Mouse (Mus musculus) midbrain, embryonic 15.5 days (tissue): ENCODE measurements around the gene Olfr1444. TPM values are rescaled to one million over a fixed set of nuclear protein-coding genes. Genes with fewer than 3 reads are reported as not detected.

Experiments
- ATAC-seq: fragments of 200-750 bp; cut with Nextera tagmentation; replicated peaks from 2 replicates; pipeline ENCODE4 v1.8.0; 2017; ENCODE audit warnings: moderate TSS enrichment
- H3K27ac ChIP-seq: fragments of 300-500 bp; sonication (generic); 2 replicates; pipeline ENCODE4 v1.5.1; 2015; ENCODE audit warnings: mild to moderate bottlenecking, inconsistent platforms
- H3K27me3 ChIP-seq: fragments of 300-500 bp; sonication (generic); replicated peaks from 2 replicates; pipeline ENCODE4 v1.6.1; 2015; ENCODE audit warnings: inconsistent platforms
- H3K36me3 ChIP-seq: fragments of 300-500 bp; sonication (generic); replicated peaks from 2 replicates; pipeline ENCODE4 v1.6.1; 2015; ENCODE audit warnings: inconsistent platforms
- H3K4me1 ChIP-seq: fragments of 300-500 bp; sonication (generic); 2 replicates; pipeline ENCODE4 v1.6.1; 2015; ENCODE audit warnings: inconsistent platforms
- H3K4me2 ChIP-seq: fragments of 300-500 bp; sonication (generic); 2 replicates; pipeline ENCODE4 v1.6.1; 2015; ENCODE audit warnings: inconsistent platforms, mild to moderate bottlenecking, moderate library complexity
- H3K4me3 ChIP-seq: fragments of 300-500 bp; sonication (generic); 2 replicates; pipeline ENCODE4 v1.5.1; 2015; ENCODE audit warnings: mild to moderate bottlenecking, inconsistent platforms
- H3K9ac ChIP-seq: fragments of 300-500 bp; sonication (generic); 2 replicates; pipeline ENCODE4 v1.6.1; 2015; ENCODE audit warnings: mild to moderate bottlenecking, inconsistent platforms
- H3K9me3 ChIP-seq: fragments of 300-500 bp; sonication (generic); 2 replicates; pipeline ENCODE4 v1.6.1; 2016; ENCODE audit warnings: inconsistent platforms
- WGBS: fragments of 180-500 bp; shearing (Covaris S2); methylation state at CpG from one replicate; pipeline ENCODE4 v1.1.7; 2015; ENCODE audit warnings: mixed read lengths; 5-methylcytosine and 5-hydroxymethylcytosine counted together
- polyA plus RNA-seq: library from polyadenylated mRNA; unstranded; fragments of >200 nt; fragmentation: Nextera tagmentation; extraction: Ambion mirVana; gene quantifications from 2 replicates; pipeline ENCODE4 v1.2.1, GENCODE M21; 2015

Olfr1444 gene
- polyA plus RNA-seq: not detected in 2 replicates

DNA sequence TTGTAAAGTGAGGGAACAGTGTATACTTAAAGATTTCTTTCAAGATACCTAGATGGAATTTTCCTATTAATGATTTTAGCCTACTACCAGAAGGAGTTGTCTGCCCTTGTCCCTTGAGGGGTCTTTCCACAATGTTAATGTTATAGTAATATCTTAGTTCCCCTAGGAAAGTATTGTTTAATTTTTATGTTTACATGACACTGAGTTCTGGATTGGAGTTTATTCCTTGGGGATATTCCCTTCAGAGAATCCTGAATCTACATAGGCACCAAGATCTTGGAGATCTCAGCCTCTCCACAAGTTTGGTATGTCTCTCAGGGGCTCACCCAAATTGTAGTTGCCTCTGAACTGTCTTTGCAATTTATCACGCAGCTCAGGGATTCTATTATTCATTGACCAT is at the start of gene Olfr1444:
Olfr1444 (plus strand) TSS at position 301 of the 400 bp plus-strand sequence.
- Histone ChIP-seq H3K4me1 (no peaks in the 10 kb centered on the region), H3K4me2 (no peak within 1 kb of the TSS), H3K9me3 (no peaks in the 10 kb centered on the region), H3K9ac (no peak within 1 kb of the TSS), H3K4me3 (no peak within 1 kb of the TSS), H3K27ac (no peak within 1 kb of the TSS), H3K36me3 (no peaks in the 10 kb centered on the region), H3K27me3 (no peaks in the 10 kb centered on the region)
- 57% methylated on average over 1 of the region's 1 CpGs for WGBS
- no peak for ATAC-seq

DNA sequence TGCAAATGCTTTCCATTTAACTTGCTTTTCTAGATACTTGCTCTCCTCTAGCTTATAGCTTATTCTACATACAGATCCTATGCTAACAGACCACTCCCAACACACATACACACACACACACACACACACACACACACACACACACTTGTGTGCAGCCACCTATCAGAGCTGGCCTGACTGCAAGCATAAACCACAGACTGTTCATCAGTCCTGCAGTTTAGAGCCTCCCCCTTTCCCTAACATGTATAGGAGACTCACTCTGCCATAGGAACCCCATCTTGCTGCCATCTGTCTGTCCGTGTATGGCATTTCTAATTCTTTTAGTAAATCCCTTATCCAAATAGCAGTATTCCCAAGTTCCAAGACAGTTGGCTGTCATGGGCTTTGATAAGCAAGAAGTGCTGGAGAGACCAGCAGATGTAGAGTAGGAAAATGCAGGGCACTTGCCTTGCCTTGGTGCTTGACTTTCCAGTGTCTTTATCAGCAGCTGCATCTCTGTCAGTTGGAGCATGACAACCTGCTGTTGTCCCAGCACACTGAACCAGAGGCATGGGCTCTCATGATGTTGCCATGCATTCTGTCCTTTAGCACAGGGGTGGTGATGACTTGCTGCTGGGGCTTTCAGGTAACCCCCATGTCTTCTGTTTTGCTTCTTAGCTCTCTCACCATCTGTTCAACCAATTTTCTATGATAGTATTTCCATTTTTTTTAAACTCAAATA is 44.3 kb upstream of the Olfr1444 start:
- no peak for ATAC-seq
- H3K9me3 ChIP-seq: no peaks in the 10 kb centered on the region
- 61% methylated on average over 1 of the region's 1 CpGs for WGBS
- no peaks in the 10 kb centered on the region for H3K36me3 ChIP-seq
- H3K4me3 ChIP-seq: no peak overlapping the region
- no peaks in the 10 kb centered on the region for H3K27me3 ChIP-seq
- no peaks in the 10 kb centered on the region for H3K4me1 ChIP-seq
- H3K4me2 ChIP-seq: no peak overlapping the region
- no peak overlapping the region for H3K9ac ChIP-seq
- no peak overlapping the region for H3K27ac ChIP-seq

DNA sequence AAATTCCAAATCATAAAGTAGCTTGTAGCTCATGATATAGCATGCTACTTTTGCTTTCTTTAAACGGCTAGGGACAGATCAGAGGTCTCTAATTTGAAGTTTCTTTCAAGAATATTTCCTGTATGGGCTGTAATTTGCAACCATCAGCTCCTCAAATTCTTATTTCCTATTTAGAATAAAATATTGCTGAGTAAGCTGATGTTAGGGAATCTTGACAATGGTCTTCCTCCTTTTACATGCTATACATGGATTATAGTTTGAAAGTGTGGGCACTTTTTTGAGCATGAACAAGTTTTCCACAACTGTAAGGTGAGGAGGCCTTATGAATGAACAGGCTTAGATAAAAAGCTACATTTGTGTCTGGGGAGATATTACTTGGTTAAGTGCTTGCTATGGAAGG is 43.2 kb upstream of the Olfr1444 start:
- Histone ChIP-seq H3K9ac (no peak overlapping the region), H3K4me2 (no peak overlapping the region), H3K27ac (no peak overlapping the region), H3K4me3 (no peak overlapping the region), H3K27me3 (no peaks in the 10 kb centered on the region), H3K4me1 (no peaks in the 10 kb centered on the region), H3K36me3 (no peaks in the 10 kb centered on the region), H3K9me3 (no peaks in the 10 kb centered on the region)
- no peak for ATAC-seq
- 79% methylated on average over 1 of the region's 1 CpGs for WGBS

GRCm38 (mm10) chr19:12818507-12818906 is 38.6 kb upstream of the Olfr1444 start:
- H3K9ac ChIP-seq: no peak overlapping the region
- no peak overlapping the region for H3K27ac ChIP-seq
- H3K4me2 ChIP-seq: no peak overlapping the region

DNA sequence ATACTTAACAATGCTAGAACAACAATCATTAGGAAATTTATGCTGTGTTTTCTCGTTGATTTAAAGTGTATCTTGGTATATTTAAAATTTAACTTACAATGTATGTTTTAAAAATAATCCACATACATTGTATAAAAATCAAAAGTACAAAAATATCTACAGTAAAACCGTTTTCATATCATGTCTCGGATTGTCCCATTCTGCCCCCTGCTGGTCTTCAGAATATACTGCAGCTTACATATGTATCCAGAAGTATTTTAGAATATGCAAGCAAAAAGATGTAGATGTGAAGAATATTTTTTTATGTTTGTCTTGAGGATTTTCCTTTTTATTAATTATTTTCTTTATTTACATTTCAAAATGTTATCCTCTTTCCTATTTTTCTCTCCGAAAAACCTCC is 36.7 kb upstream of the Olfr1444 start:
- Histone ChIP-seq H3K27ac (no peak overlapping the region), H3K36me3 (no peaks in the 10 kb centered on the region), H3K4me2 (no peak overlapping the region), H3K4me3 (no peak overlapping the region), H3K9ac (no peak overlapping the region), H3K4me1 (no peaks in the 10 kb centered on the region), H3K27me3 (no peaks in the 10 kb centered on the region), H3K9me3 (no peaks in the 10 kb centered on the region)
- 36% methylated on average over 4 of the region's 4 CpGs for WGBS
- ATAC-seq: no peak

More at GRCm38 (mm10) chr19:12818507-12818906, 38.6 kb upstream of the Olfr1444 start:
- Histone ChIP-seq H3K9me3 (no peaks in the 10 kb centered on the region), H3K27me3 (no peaks in the 10 kb centered on the region), H3K4me3 (no peak overlapping the region), H3K36me3 (no peaks in the 10 kb centered on the region), H3K4me1 (no peaks in the 10 kb centered on the region)
- WGBS: 88% methylated on average over 1 of the region's 1 CpGs
- no peak for ATAC-seq

DNA sequence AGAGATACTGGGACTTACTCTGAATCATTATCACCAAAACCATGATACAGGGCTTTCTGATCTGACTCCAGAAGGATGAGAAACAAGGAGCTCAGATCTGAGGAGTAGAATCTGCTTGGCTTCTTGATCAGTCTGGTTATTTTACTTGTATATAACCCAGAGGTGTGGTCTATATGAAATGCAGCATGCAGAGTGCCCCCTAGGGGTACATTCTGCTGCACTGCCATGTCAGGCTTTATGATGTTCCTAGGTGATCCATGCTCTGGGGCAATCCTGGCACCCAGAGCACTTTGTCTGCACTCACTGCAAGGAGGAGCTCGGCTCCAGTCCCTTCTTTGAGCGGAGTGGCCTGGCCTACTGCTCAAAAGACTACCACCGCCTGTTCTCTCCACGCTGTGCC is 32.5 kb upstream of the Olfr1444 start:
- WGBS: 73% methylated on average over 4 of the region's 4 CpGs

GRCm38 (mm10) chr19:12830823-12831430 is 26.2 kb upstream of the Olfr1444 start:
- H3K27me3 ChIP-seq: no peaks in the 10 kb centered on the region
- ATAC-seq: no peak
- no peaks in the 10 kb centered on the region for H3K9me3 ChIP-seq
- no peaks in the 10 kb centered on the region for H3K36me3 ChIP-seq
- H3K4me1 ChIP-seq: no peaks in the 10 kb centered on the region
- 74% methylated on average over 2 of the region's 2 CpGs for WGBS
- no peak overlapping the region for H3K27ac ChIP-seq
- H3K9ac ChIP-seq: no peak overlapping the region
- no peak overlapping the region for H3K4me3 ChIP-seq
- H3K4me2 ChIP-seq: no peak overlapping the region

More for the DNA sequence above, 32.5 kb upstream of the Olfr1444 start:
- Histone ChIP-seq H3K9ac (no peak overlapping the region), H3K4me1 (no peaks in the 10 kb centered on the region), H3K27ac (no peak overlapping the region), H3K36me3 (no peaks in the 10 kb centered on the region), H3K4me3 (no peak overlapping the region), H3K9me3 (no peaks in the 10 kb centered on the region), H3K4me2 (no peak overlapping the region), H3K27me3 (no peaks in the 10 kb centered on the region)
- no peak for ATAC-seq

DNA sequence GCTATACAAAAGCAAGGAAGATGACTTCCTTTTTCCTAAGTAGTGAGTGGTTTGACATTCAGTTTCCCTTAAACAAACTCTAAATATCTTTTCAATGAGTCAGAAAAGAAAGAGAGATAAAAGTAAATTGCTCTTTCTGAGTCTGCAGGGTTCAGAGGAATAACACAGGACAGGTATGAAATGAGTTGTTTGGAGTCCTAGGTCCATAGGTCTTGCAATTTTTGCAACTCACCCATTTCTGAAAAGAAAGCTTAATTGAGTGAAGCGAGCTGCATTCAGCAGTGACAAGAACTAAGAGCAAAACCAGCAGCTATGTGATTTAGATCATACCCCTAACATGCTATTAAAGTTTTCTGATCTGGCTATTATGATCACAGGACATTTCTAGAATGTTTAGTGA is 25.5 kb upstream of the Olfr1444 start:
- Histone ChIP-seq H3K9me3 (no peaks in the 10 kb centered on the region), H3K36me3 (no peaks in the 10 kb centered on the region), H3K27me3 (no peaks in the 10 kb centered on the region), H3K9ac (no peak overlapping the region), H3K4me3 (no peak overlapping the region), H3K27ac (no peak overlapping the region), H3K4me2 (no peak overlapping the region), H3K4me1 (no peaks in the 10 kb centered on the region)
- WGBS: 76% methylated on average over 1 of the region's 1 CpGs
- ATAC-seq: no peak

DNA sequence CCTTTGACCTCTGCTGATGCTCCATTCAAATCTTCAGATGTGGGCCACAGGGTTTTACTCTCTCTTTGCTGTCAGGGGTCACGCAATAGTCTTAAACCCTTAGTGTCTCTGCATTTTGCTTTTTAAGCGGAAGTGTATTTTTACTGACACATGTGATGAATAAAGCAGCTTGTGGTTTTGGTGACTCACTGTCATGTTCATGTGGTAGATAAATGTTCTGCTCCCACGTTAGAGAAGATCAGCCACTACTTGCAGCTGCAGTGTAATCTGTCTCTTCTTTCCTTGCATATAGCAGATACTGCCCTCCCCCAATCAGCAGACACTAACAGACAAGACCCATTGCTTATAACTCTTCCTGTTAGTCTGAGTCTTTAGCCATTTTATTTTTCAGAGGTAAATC is 23.5 kb upstream of the Olfr1444 start:
- no peak overlapping the region for H3K4me2 ChIP-seq
- H3K27me3 ChIP-seq: no peaks in the 10 kb centered on the region
- WGBS: 84% methylated on average over 3 of the region's 3 CpGs
- no peak overlapping the region for H3K9ac ChIP-seq
- no peak overlapping the region for H3K27ac ChIP-seq
- no peak overlapping the region for H3K4me3 ChIP-seq
- no peaks in the 10 kb centered on the region for H3K36me3 ChIP-seq
- H3K9me3 ChIP-seq: no peaks in the 10 kb centered on the region
- H3K4me1 ChIP-seq: no peaks in the 10 kb centered on the region
- no peak for ATAC-seq

DNA sequence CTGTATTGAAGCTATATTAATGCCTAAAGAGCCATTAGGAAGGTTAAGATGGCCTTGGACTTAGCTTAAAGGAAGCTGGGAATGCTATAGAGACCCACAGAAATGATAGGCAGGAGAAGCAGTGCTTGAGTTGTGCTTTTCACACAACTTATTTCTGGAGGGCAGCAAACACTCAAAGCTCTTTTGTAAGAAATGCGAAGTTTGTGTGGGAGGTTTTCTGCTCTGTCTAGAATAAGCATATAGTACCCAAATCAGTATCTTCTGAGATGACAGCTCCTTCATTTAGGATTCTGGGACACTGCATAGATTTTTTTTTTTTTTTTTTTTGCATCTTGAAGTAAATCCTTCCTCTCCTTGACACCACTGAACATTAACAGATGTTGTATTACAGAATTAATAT is 18.6 kb upstream of the Olfr1444 start:
- Histone ChIP-seq H3K9ac (no peak overlapping the region), H3K4me1 (no peaks in the 10 kb centered on the region), H3K9me3 (no peaks in the 10 kb centered on the region), H3K4me2 (no peak overlapping the region), H3K36me3 (no peaks in the 10 kb centered on the region), H3K27ac (no peak overlapping the region), H3K4me3 (no peak overlapping the region), H3K27me3 (no peaks in the 10 kb centered on the region)
- WGBS: 88% methylated on average over 1 of the region's 1 CpGs
- no peak for ATAC-seq

DNA sequence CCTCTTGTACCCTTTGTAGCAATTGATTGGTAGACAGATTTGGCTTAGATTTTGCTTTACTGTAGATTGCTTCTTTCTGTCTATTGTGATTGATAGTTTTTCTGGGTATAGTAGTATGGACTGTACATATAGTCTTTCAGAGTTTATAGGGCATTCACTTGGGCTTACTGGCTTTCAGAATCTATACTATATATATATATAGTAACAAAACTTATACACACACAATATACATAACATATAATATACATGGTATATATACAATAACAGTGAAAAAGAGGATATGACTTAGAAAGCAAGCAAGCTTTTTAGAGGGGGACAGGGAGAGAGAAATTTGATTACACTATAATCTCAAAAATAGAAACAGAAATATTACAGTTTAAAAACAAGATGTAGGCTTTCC is 10.7 kb upstream of the Olfr1444 start, which contains the start of gene Gm5244:
Gm5244 (plus strand) TSS at position 301 of the 400 bp plus-strand sequence.
- Histone ChIP-seq H3K27ac (no peak within 1 kb of the TSS), H3K36me3 (no peaks in the 10 kb centered on the region), H3K9me3 (no peaks in the 10 kb centered on the region), H3K4me2 (no peak within 1 kb of the TSS), H3K9ac (no peak within 1 kb of the TSS), H3K4me3 (no peak within 1 kb of the TSS), H3K4me1 (no peaks in the 10 kb centered on the region), H3K27me3 (no peaks in the 10 kb centered on the region)
- ATAC-seq: no peak

DNA sequence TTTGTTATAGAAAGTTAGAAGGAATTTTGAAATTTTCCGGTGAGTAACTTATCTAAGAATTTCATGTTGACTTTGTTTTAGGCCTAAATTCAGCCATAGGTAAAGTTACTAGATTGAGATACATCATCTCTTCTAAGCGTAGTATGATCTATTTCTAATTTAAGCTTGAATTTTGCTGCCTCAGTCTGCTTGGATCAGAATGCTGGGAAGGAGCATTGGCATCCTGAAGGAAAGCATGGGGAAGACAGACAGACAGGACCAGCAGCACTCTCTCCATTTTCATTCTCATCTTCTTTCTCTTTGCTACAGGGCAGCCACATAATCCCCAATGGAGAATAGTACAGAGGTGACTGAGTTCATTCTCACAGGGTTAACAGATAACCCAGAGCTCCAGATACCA is 26.5 kb downstream of the Olfr1444 start, which contains the start of gene Olfr1445:
Olfr1445 (plus strand) TSS at position 301 of the 400 bp plus-strand sequence.
- no peak within 1 kb of the TSS for H3K9ac ChIP-seq
- ATAC-seq: no peak
- no peak within 1 kb of the TSS for H3K4me2 ChIP-seq
- 92% methylated on average over 2 of the region's 2 CpGs for WGBS
- H3K27me3 ChIP-seq: no peaks in the 10 kb centered on the region
- H3K36me3 ChIP-seq: no peaks in the 10 kb centered on the region
- H3K4me3 ChIP-seq: no peak within 1 kb of the TSS
- no peaks in the 10 kb centered on the region for H3K4me1 ChIP-seq
- H3K9me3 ChIP-seq: no peaks in the 10 kb centered on the region
- no peak within 1 kb of the TSS for H3K27ac ChIP-seq

- Histone ChIP-seq H3K4me3 (no peak within 1 kb of the TSS), H3K4me1 (no peaks in the 10 kb centered on the region), H3K4me2 (no peak within 1 kb of the TSS), H3K36me3 (no peaks in the 10 kb centered on the region), H3K27ac (no peak within 1 kb of the TSS), H3K27me3 (no peaks in the 10 kb centered on the region), H3K9ac (no peak within 1 kb of the TSS), H3K9me3 (no peaks in the 10 kb centered on the region)
- WGBS: 82% methylated on average over 1 of the region's 1 CpGs
- no peak for ATAC-seq
These were observed 36.3 kb downstream of the Olfr1444 start, which contains the start of gene Olfr1446 for GRCm38 (mm10) chr19:12893424-12893823. Gene Olfr1446, minus strand, starts transcription at chr19:12893524.
